Mouse (Mus musculus) forebrain, embryonic 12.5 days (tissue): ENCODE data around the gene Ccl4. TPM values are rescaled to one million over a fixed set of nuclear protein-coding genes. Genes with fewer than 3 reads are reported as not detected.

Experiments used
- ATAC-seq: fragments of 200-750 bp; cut with Nextera tagmentation; 2 replicates; pipeline ENCODE4 v1.8.0; 2017; ENCODE audit warnings: moderate TSS enrichment; ENCODE audit not compliant: low FRiP score
- H3K27ac ChIP-seq: fragments of 300-500 bp; sonication (generic); 2 replicates; pipeline ENCODE4 v1.5.1; 2016; ENCODE audit warnings: mild to moderate bottlenecking
- H3K27me3 ChIP-seq: fragments of 300-500 bp; sonication (generic); 2 replicates; pipeline ENCODE4 v1.6.1; 2016; ENCODE audit warnings: mild to moderate bottlenecking
- H3K36me3 ChIP-seq: fragments of 300-500 bp; sonication (generic); replicated peaks from 2 replicates; pipeline ENCODE4 v1.6.1; 2016; ENCODE audit warnings: mild to moderate bottlenecking
- H3K4me1 ChIP-seq: fragments of 300-500 bp; sonication (generic); 2 replicates; pipeline ENCODE4 v1.6.1; 2016
- H3K4me2 ChIP-seq: fragments of 300-500 bp; sonication (generic); 2 replicates; pipeline ENCODE4 v1.6.1; 2016; ENCODE audit warnings: mild to moderate bottlenecking, moderate library complexity
- H3K4me3 ChIP-seq: fragments of 300-500 bp; sonication (generic); replicated peaks from 2 replicates; pipeline ENCODE4 v1.5.1; 2016; ENCODE audit warnings: mild to moderate bottlenecking
- H3K9ac ChIP-seq: fragments of 300-500 bp; sonication (generic); 2 replicates; pipeline ENCODE4 v1.6.1; 2016; ENCODE audit warnings: mild to moderate bottlenecking
- H3K9me3 ChIP-seq: fragments of 300-500 bp; sonication (generic); 2 replicates; pipeline ENCODE4 v1.6.1; 2016
- WGBS: fragments of 180-500 bp; shearing (Covaris S2); methylation state at CpG from one replicate; pipeline ENCODE4 v1.1.7; 2016; 5-methylcytosine and 5-hydroxymethylcytosine counted together
- polyA plus RNA-seq: library from polyadenylated mRNA; unstranded; fragments of >200 nt; fragmentation: Nextera tagmentation; extraction: Ambion mirVana; gene quantifications from 2 replicates; pipeline ENCODE4 v1.2.1, GENCODE M21; 2016

Gene Ccl4
- polyA plus RNA-seq, 1 experiment from 2014 or later = not detected

GRCm38 (mm10) chr11:83639533-83639932, 22.9 kb upstream of the Ccl4 start:
- WGBS = 65% methylated on average over 3 of the region's 3 CpGs
- Histone ChIP-seq H3K4me3 (no peak overlapping the region), H3K9me3 (no peaks in the 10 kb centered on the region), H3K9ac (no peak overlapping the region), H3K27me3 (no peaks in the 10 kb centered on the region), H3K27ac (no peak overlapping the region), H3K36me3 (no peaks in the 10 kb centered on the region), H3K4me2 (no peak overlapping the region), H3K4me1 (no peaks in the 10 kb centered on the region)
- no peak for ATAC-seq

GRCm38 (mm10) chr11:83640141-83640540, 22.2 kb upstream of the Ccl4 start:
- Histone ChIP-seq H3K4me1 (no peaks in the 10 kb centered on the region), H3K4me2 (no peak overlapping the region), H3K9ac (no peak overlapping the region), H3K27ac (no peak overlapping the region), H3K36me3 (no peaks in the 10 kb centered on the region), H3K4me3 (no peak overlapping the region), H3K27me3 (no peaks in the 10 kb centered on the region), H3K9me3 (no peaks in the 10 kb centered on the region)
- ATAC-seq = no peak
- WGBS = 89% methylated on average over 5 of the region's 5 CpGs

GRCm38 (mm10) chr11:83641216-83641615, 21.2 kb upstream of the Ccl4 start:
- ATAC-seq = no peak
- H3K4me3 ChIP-seq = no peak overlapping the region

GRCm38 (mm10) chr11:83645521-83645920, 16.9 kb upstream of the Ccl4 start, which contains the start of gene Rpl9-ps1:
Gene Rpl9-ps1, minus strand, starts transcription at chr11:83645621.
- no peak within 1 kb of the TSS for H3K4me2 ChIP-seq
- no peak for ATAC-seq
- H3K27ac ChIP-seq = no peak within 1 kb of the TSS
- no peaks in the 10 kb centered on the region for H3K36me3 ChIP-seq
- no peaks in the 10 kb centered on the region for H3K27me3 ChIP-seq
- no peaks in the 10 kb centered on the region for H3K9me3 ChIP-seq
- WGBS = 92% methylated on average over 1 of the region's 1 CpGs
- no peaks in the 10 kb centered on the region for H3K4me1 ChIP-seq
- no peak within 1 kb of the TSS for H3K9ac ChIP-seq
- H3K4me3 ChIP-seq = no peak within 1 kb of the TSS

More at GRCm38 (mm10) chr11:83641216-83641615, 21.2 kb upstream of the Ccl4 start:
- no peak overlapping the region for H3K27ac ChIP-seq
- H3K4me2 ChIP-seq = no peak overlapping the region
- 92% methylated on average over 2 of the region's 2 CpGs for WGBS
- H3K9me3 ChIP-seq = no peaks in the 10 kb centered on the region
- H3K4me1 ChIP-seq = no peaks in the 10 kb centered on the region
- no peaks in the 10 kb centered on the region for H3K27me3 ChIP-seq
- no peak overlapping the region for H3K9ac ChIP-seq
- H3K36me3 ChIP-seq = no peaks in the 10 kb centered on the region

- 94% methylated on average over 6 of the region's 6 CpGs for WGBS
- Histone ChIP-seq H3K27ac (no peak overlapping the region), H3K4me3 (no peak overlapping the region), H3K9me3 (no peaks in the 10 kb centered on the region), H3K4me2 (no peak overlapping the region), H3K27me3 (no peaks in the 10 kb centered on the region), H3K9ac (no peak overlapping the region), H3K4me1 (no peaks in the 10 kb centered on the region), H3K36me3 (no peaks in the 10 kb centered on the region)
- ATAC-seq = no peak
Measured at GRCm38 (mm10) chr11:83646356-83647149, 15.8 kb upstream of the Ccl4 start.

GRCm38 (mm10) chr11:83649305-83649841, 13.0 kb upstream of the Ccl4 start, which contains the start of gene Ccl3:
Gene Ccl3, minus strand, starts transcription at chr11:83649355.
- Histone ChIP-seq H3K9me3 (no peaks in the 10 kb centered on the region), H3K4me1 (no peaks in the 10 kb centered on the region), H3K4me2 (no peak within 1 kb of the TSS), H3K4me3 (no peak within 1 kb of the TSS), H3K27me3 (no peaks in the 10 kb centered on the region), H3K36me3 (no peaks in the 10 kb centered on the region), H3K27ac (no peak within 1 kb of the TSS), H3K9ac (no peak within 1 kb of the TSS)
- ATAC-seq = no peak
- WGBS = 78% methylated on average over 8 of the region's 8 CpGs

GRCm38 (mm10) chr11:83654606-83655005, 7.8 kb upstream of the Ccl4 start:
- WGBS = 92% methylated on average over 8 of the region's 8 CpGs
- H3K9ac ChIP-seq = no peak overlapping the region
- no peaks in the 10 kb centered on the region for H3K27me3 ChIP-seq
- no peak overlapping the region for H3K4me2 ChIP-seq
- no peak overlapping the region for H3K27ac ChIP-seq
- H3K4me3 ChIP-seq = no peak overlapping the region
- no peaks in the 10 kb centered on the region for H3K9me3 ChIP-seq
- no peaks in the 10 kb centered on the region for H3K36me3 ChIP-seq
- H3K4me1 ChIP-seq = no peaks in the 10 kb centered on the region
- no peak for ATAC-seq

- Histone ChIP-seq H3K9ac (no peak overlapping the region), H3K9me3 (no peaks in the 10 kb centered on the region), H3K4me2 (no peak overlapping the region), H3K4me1 (no peaks in the 10 kb centered on the region), H3K27ac (no peak overlapping the region), H3K27me3 (no peaks in the 10 kb centered on the region), H3K4me3 (no peak overlapping the region), H3K36me3 (no peaks in the 10 kb centered on the region)
- no peak for ATAC-seq
- 88% methylated on average over 3 of the region's 3 CpGs for WGBS
Measured at GRCm38 (mm10) chr11:83657508-83657907, 4.9 kb upstream of the Ccl4 start.

GRCm38 (mm10) chr11:83658797-83659196, 3.6 kb upstream of the Ccl4 start:
- no peak overlapping the region for H3K4me3 ChIP-seq
- H3K9ac ChIP-seq = no peak overlapping the region
- H3K27ac ChIP-seq = no peak overlapping the region
- no peak overlapping the region for H3K4me2 ChIP-seq
- 86% methylated on average over 6 of the region's 6 CpGs for WGBS
- H3K36me3 ChIP-seq = no peaks in the 10 kb centered on the region
- H3K9me3 ChIP-seq = no peaks in the 10 kb centered on the region
- H3K4me1 ChIP-seq = no peaks in the 10 kb centered on the region
- ATAC-seq = no peak
- H3K27me3 ChIP-seq = no peaks in the 10 kb centered on the region

- no peak for ATAC-seq
- Histone ChIP-seq H3K27me3 (no peaks in the 10 kb centered on the region), H3K36me3 (no peaks in the 10 kb centered on the region), H3K9ac (no peak overlapping the region), H3K4me1 (no peaks in the 10 kb centered on the region), H3K4me2 (no peak overlapping the region), H3K27ac (no peak overlapping the region), H3K4me3 (no peak overlapping the region), H3K9me3 (no peaks in the 10 kb centered on the region)
- 86% methylated on average over 5 of the region's 5 CpGs for WGBS
Measured at GRCm38 (mm10) chr11:83663532-83663931, 1.1 kb downstream of the Ccl4 start.

GRCm38 (mm10) chr11:83671743-83672142, 9.4 kb downstream of the Ccl4 start:
- no peak overlapping the region for H3K4me3 ChIP-seq
- H3K9me3 ChIP-seq = no peaks in the 10 kb centered on the region
- H3K4me1 ChIP-seq = no peaks in the 10 kb centered on the region
- H3K9ac ChIP-seq = no peak overlapping the region
- no peaks in the 10 kb centered on the region for H3K36me3 ChIP-seq
- no peak for ATAC-seq
- no peak overlapping the region for H3K27ac ChIP-seq
- H3K27me3 ChIP-seq = no peaks in the 10 kb centered on the region
- no peak overlapping the region for H3K4me2 ChIP-seq

- Histone ChIP-seq H3K4me1 (no peaks in the 10 kb centered on the region), H3K27me3 (no peaks in the 10 kb centered on the region), H3K36me3 (no peaks in the 10 kb centered on the region), H3K9ac (no peak overlapping the region), H3K27ac (no peak overlapping the region), H3K4me2 (no peak overlapping the region), H3K4me3 (no peak overlapping the region), H3K9me3 (no peaks in the 10 kb centered on the region)
- WGBS = 86% methylated on average over 1 of the region's 1 CpGs
- no peak for ATAC-seq
Measured at GRCm38 (mm10) chr11:83675665-83676064, 13.3 kb downstream of the Ccl4 start.

GRCm38 (mm10) chr11:83689918-83690317, 27.5 kb downstream of the Ccl4 start:
- no peak overlapping the region for H3K4me3 ChIP-seq
- H3K4me2 ChIP-seq = no peak overlapping the region
- no peaks in the 10 kb centered on the region for H3K4me1 ChIP-seq
- no peak overlapping the region for H3K27ac ChIP-seq
- no peaks in the 10 kb centered on the region for H3K36me3 ChIP-seq
- no peak overlapping the region for H3K9ac ChIP-seq
- 91% methylated on average over 1 of the region's 1 CpGs for WGBS
- no peaks in the 10 kb centered on the region for H3K9me3 ChIP-seq
- H3K27me3 ChIP-seq = no peaks in the 10 kb centered on the region
- no peak for ATAC-seq
